Mouse (Mus musculus) lung, embryonic 16.5 days (tissue): Measurements from ENCODE around the gene Trim9. TPM values are rescaled to one million over a fixed set of nuclear protein-coding genes. Genes with fewer than 3 reads are reported as not detected.

Experiments
- ATAC-seq: fragments of 200-750 bp; cut with Nextera tagmentation; 2 replicates; pipeline ENCODE4 v1.8.0; 2017; ENCODE audit warnings: low read depth, mild to moderate bottlenecking, moderate library complexity
- H3K27ac ChIP-seq: fragments of 300-500 bp; sonication (generic); 2 replicates; pipeline ENCODE4 v1.5.1; 2014; ENCODE audit warnings: mild to moderate bottlenecking, control low read depth, low read length
- H3K27me3 ChIP-seq: fragments of 300-500 bp; sonication (generic); 2 replicates; pipeline ENCODE4 v1.6.1; 2014; ENCODE audit warnings: low read depth, low read length, mixed read lengths; ENCODE audit not compliant: control insufficient read depth, insufficient read depth
- H3K36me3 ChIP-seq: fragments of 300-500 bp; sonication (generic); 2 replicates; pipeline ENCODE4 v1.6.1; 2014; ENCODE audit warnings: low read length; ENCODE audit not compliant: control insufficient read depth, insufficient read depth
- H3K4me1 ChIP-seq: fragments of 300-500 bp; sonication (generic); replicated peaks from 2 replicates; pipeline ENCODE4 v1.6.1; 2014; ENCODE audit warnings: low read length, mixed read lengths; ENCODE audit not compliant: control insufficient read depth, insufficient read depth
- H3K4me2 ChIP-seq: fragments of 300-500 bp; sonication (generic); 2 replicates; pipeline ENCODE4 v1.6.1; 2014; ENCODE audit warnings: low read depth, low read length, control low read depth
- H3K4me3 ChIP-seq: fragments of 300-500 bp; sonication (generic); 2 replicates; pipeline ENCODE4 v1.5.1; 2014; ENCODE audit warnings: mild to moderate bottlenecking, low read length, control low read depth
- H3K9ac ChIP-seq: fragments of 300-500 bp; sonication (generic); 2 replicates; pipeline ENCODE4 v1.6.1; 2014; ENCODE audit warnings: low read length, control low read depth
- H3K9me3 ChIP-seq: fragments of 300-500 bp; sonication (generic); 2 replicates; pipeline ENCODE4 v1.6.1; 2016; ENCODE audit warnings: low read length; ENCODE audit not compliant: control insufficient read depth
- WGBS: fragments of 180-500 bp; shearing (Covaris S2); extraction: QIAGEN DNeasy Blood & Tissue Kit; methylation state at CpG from one replicate; pipeline ENCODE4 v1.1.7; 2014; 5-methylcytosine and 5-hydroxymethylcytosine counted together
- polyA plus RNA-seq: library from polyadenylated mRNA; unstranded; fragments of >200 nt; fragmentation: Nextera tagmentation; extraction: Ambion mirVana; gene quantifications from 2 replicates; pipeline ENCODE4 v1.2.1, GENCODE M21; 2015

Trim9 gene
- polyA plus RNA-seq, 1 experiment from 2014 or later: 0.58 TPM

- 51% methylated on average over 11 of the region's 11 CpGs for WGBS
- Histone ChIP-seq H3K27me3 (no peaks in the 10 kb centered on the region), H3K36me3 (no peaks in the 10 kb centered on the region), H3K9me3 (no peaks in the 10 kb centered on the region), H3K27ac (peak overlapping the region; percentile 92), H3K4me2 (peak overlapping the region; percentile 69), H3K4me3 (peak overlapping the region; percentile 67), H3K4me1 (peaks cover 37% of the 10 kb centered on the region), H3K9ac (peak overlapping the region; percentile 61)
- ATAC-seq: no peak
These were observed 119.3 kb downstream of the Trim9 start for GRCm38 (mm10) chr12:70228155-70228554.

- Histone ChIP-seq H3K4me2 (peak overlapping the region; percentile 69), H3K27ac (peak overlapping the region; percentile 92), H3K4me3 (peak overlapping the region; percentile 67), H3K36me3 (peaks cover under 1% of the 10 kb centered on the region; the same call in 1 of the 2 replicates), H3K9ac (peak overlapping the region; percentile 79), H3K27me3 (no peaks in the 10 kb centered on the region), H3K9me3 (no peaks in the 10 kb centered on the region), H3K4me1 (peaks cover 35% of the 10 kb centered on the region)
- WGBS: under 1% methylated on average over 52 of the region's 52 CpGs
- peak; percentile 95 for ATAC-seq
These were observed 120.1 kb downstream of the Trim9 start for GRCm38 (mm10) chr12:70227121-70227932.

GRCm38 (mm10) chr12:70226655-70227054 lies 120.8 kb downstream of the Trim9 start:
- Histone ChIP-seq H3K4me1 (peaks cover 30% of the 10 kb centered on the region), H3K27ac (peak overlapping the region; percentile 86), H3K4me3 (peak overlapping the region; percentile 67), H3K4me2 (peak overlapping the region; percentile 69), H3K36me3 (peaks cover 3% of the 10 kb centered on the region; the same call in 1 of the 2 replicates), H3K27me3 (no peaks in the 10 kb centered on the region), H3K9ac (peak overlapping the region; percentile 79), H3K9me3 (no peaks in the 10 kb centered on the region)
- 21% methylated on average over 5 of the region's 5 CpGs for WGBS
- 0 out of 2 replicates have a peak, but pooled peaks have one; percentile 23 for ATAC-seq

- no peaks in the 10 kb centered on the region for H3K27me3 ChIP-seq
- WGBS: 34% methylated on average over 4 of the region's 4 CpGs
- peaks cover 6% of the 10 kb centered on the region; the same call in 1 of the 2 replicates for H3K36me3 ChIP-seq
- no peaks in the 10 kb centered on the region for H3K9me3 ChIP-seq
- no peak for ATAC-seq
- no peak overlapping the region for H3K4me2 ChIP-seq
- H3K27ac ChIP-seq: no peak overlapping the region
- H3K4me3 ChIP-seq: no peak overlapping the region
- H3K4me1 ChIP-seq: peaks cover 27% of the 10 kb centered on the region
- no peak overlapping the region for H3K9ac ChIP-seq
These were observed 124.1 kb downstream of the Trim9 start for GRCm38 (mm10) chr12:70223331-70223730.

- Histone ChIP-seq H3K4me3 (no peak overlapping the region), H3K36me3 (peaks cover 6% of the 10 kb centered on the region; the same call in 1 of the 2 replicates), H3K4me2 (no peak overlapping the region), H3K27me3 (no peaks in the 10 kb centered on the region), H3K4me1 (peaks cover 18% of the 10 kb centered on the region), H3K9me3 (no peaks in the 10 kb centered on the region), H3K27ac (no peak overlapping the region), H3K9ac (no peak overlapping the region)
- ATAC-seq: no peak
- WGBS: 55% methylated on average over 5 of the region's 5 CpGs
These were observed 126.0 kb downstream of the Trim9 start for GRCm38 (mm10) chr12:70221425-70221824.

- no peak overlapping the region for H3K4me3 ChIP-seq
- H3K9me3 ChIP-seq: no peaks in the 10 kb centered on the region
- 71% methylated on average over 8 of the region's 8 CpGs for WGBS
- peaks cover 7% of the 10 kb centered on the region for H3K36me3 ChIP-seq
- ATAC-seq: no peak
- no peak overlapping the region for H3K9ac ChIP-seq
- no peak overlapping the region for H3K4me2 ChIP-seq
- H3K27me3 ChIP-seq: no peaks in the 10 kb centered on the region
- no peak overlapping the region for H3K27ac ChIP-seq
- peaks cover 1% of the 10 kb centered on the region for H3K4me1 ChIP-seq
These were observed 128.4 kb downstream of the Trim9 start for GRCm38 (mm10) chr12:70218795-70219540.

- H3K4me2 ChIP-seq: no peak overlapping the region
- H3K36me3 ChIP-seq: peaks cover 6% of the 10 kb centered on the region
- no peaks in the 10 kb centered on the region for H3K4me1 ChIP-seq
- no peaks in the 10 kb centered on the region for H3K9me3 ChIP-seq
- no peak overlapping the region for H3K4me3 ChIP-seq
- ATAC-seq: peak; percentile 54
- H3K9ac ChIP-seq: no peak overlapping the region
- 44% methylated on average over 16 of the region's 16 CpGs for WGBS
- H3K27ac ChIP-seq: peak overlapping the region; percentile 44; the same call in 1 of the 2 replicates
- H3K27me3 ChIP-seq: no peaks in the 10 kb centered on the region
These were observed 131.1 kb downstream of the Trim9 start for GRCm38 (mm10) chr12:70216229-70216800.

GRCm38 (mm10) chr12:70214281-70214680 lies 133.1 kb downstream of the Trim9 start:
- no peak overlapping the region for H3K27ac ChIP-seq

GRCm38 (mm10) chr12:70213601-70214000 lies 133.8 kb downstream of the Trim9 start:
- no peak overlapping the region for H3K4me2 ChIP-seq
- no peak for ATAC-seq
- H3K36me3 ChIP-seq: peaks cover 6% of the 10 kb centered on the region
- 86% methylated on average over 6 of the region's 6 CpGs for WGBS
- H3K4me1 ChIP-seq: no peaks in the 10 kb centered on the region
- no peaks in the 10 kb centered on the region for H3K9me3 ChIP-seq
- H3K27me3 ChIP-seq: no peaks in the 10 kb centered on the region
- no peak overlapping the region for H3K9ac ChIP-seq
- H3K27ac ChIP-seq: no peak overlapping the region
- H3K4me3 ChIP-seq: no peak overlapping the region

More at GRCm38 (mm10) chr12:70214281-70214680, 133.1 kb downstream of the Trim9 start:
- peaks cover 6% of the 10 kb centered on the region for H3K36me3 ChIP-seq
- H3K4me2 ChIP-seq: no peak overlapping the region
- no peak for ATAC-seq
- H3K27me3 ChIP-seq: no peaks in the 10 kb centered on the region
- WGBS: 78% methylated on average over 8 of the region's 8 CpGs
- no peaks in the 10 kb centered on the region for H3K9me3 ChIP-seq
- no peaks in the 10 kb centered on the region for H3K4me1 ChIP-seq
- no peak overlapping the region for H3K4me3 ChIP-seq
- no peak overlapping the region for H3K9ac ChIP-seq
